Comparison of ENCODE assay signal across 1 mouse cellular context in the genomic region with DNA sequence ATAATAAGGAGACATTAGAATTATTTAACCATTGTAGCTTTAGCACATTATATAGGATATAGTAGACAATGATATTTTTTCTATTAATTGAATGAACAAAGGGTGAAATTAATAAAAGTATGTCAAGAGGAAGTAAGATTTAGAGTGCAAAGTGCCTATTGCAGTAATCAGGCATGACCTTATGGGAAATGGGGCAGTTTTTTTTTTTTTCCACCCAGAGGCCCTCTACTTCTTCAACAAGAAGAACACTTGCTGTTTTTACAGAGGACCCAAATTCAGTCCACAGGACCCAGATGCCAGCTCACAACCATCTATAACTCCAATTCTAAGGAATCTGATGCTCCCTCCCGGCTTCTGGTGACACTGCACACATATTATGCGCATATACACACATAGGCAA.
TF ChIP-seq lines count a peak whose summit lies in the region.

No protein-coding gene starts in this region.

TF ChIP-seq in MEL, 35 proteins besides CTCF, POLR2A, EP300 and RAD21:
- TF ChIP-seq MEF2A (IDR thresholded peaks at IDR 0.05; ENCODE audit: extremely low read depth, insufficient replicate concordance, low read depth, low read length, poor library complexity, severe bottlenecking), result no peak
- TF ChIP-seq MAZ (IDR thresholded peaks at IDR 0.05; ENCODE audit: low read depth, low read length), result no peak
- TF ChIP-seq E2F4 (IDR thresholded peaks at IDR 0.05; ENCODE audit: borderline replicate concordance, low read depth, low read length), result no peak
- TF ChIP-seq GATA1 (IDR thresholded peaks at IDR 0.05; ENCODE audit: low read depth, low read length), result no peak
- TF ChIP-seq USF1 (IDR thresholded peaks at IDR 0.05; ENCODE audit: low read depth, low read length), result no peak
- TF ChIP-seq JUND (IDR thresholded peaks at IDR 0.05; ENCODE audit: low read depth, low read length), result no peak
- no peak for TF ChIP-seq CHD1 (IDR thresholded peaks at IDR 0.05; ENCODE audit: low read depth, low read length)
- TF ChIP-seq ZNF384 (IDR thresholded peaks at IDR 0.05; ENCODE audit: low read depth, low read length), result peak; percentile 88
- TF ChIP-seq NELFE (IDR thresholded peaks at IDR 0.05; ENCODE audit: low read depth, low read length), result no peak
- no peak for TF ChIP-seq NRF1 (IDR thresholded peaks at IDR 0.05; ENCODE audit: insufficient read depth, low read depth, low read length, poor library complexity, severe bottlenecking)
- peak; percentile 42 for TF ChIP-seq TAL1 (IDR thresholded peaks at IDR 0.05; ENCODE audit: low read length)
